Mouse (Mus musculus) C2C12 (cell line): Measurements from ENCODE around the gene Shank3. TPM values are rescaled to one million over a fixed set of nuclear protein-coding genes. Genes with fewer than 3 reads are reported as not detected.

Experiments
- H3K27me3 ChIP-seq: one replicate; pipeline ENCODE4 v1.6.1; 2011; ENCODE audit not compliant: control insufficient read depth, insufficient read depth, insufficient read length
- H3K36me3 ChIP-seq: one replicate; pipeline ENCODE4 v1.6.1; 2011; ENCODE audit not compliant: control insufficient read depth, insufficient read depth
- H3K4me3 ChIP-seq: one replicate; pipeline ENCODE4 v1.5.1; 2011; ENCODE audit warnings: mild to moderate bottlenecking, control low read depth; ENCODE audit not compliant: poor library complexity, insufficient read depth, severe bottlenecking
- H3K79me2 ChIP-seq: one replicate; pipeline ENCODE4 v1.6.1; 2011; ENCODE audit not compliant: control insufficient read depth, insufficient read depth
- H3K79me3 ChIP-seq: one replicate; pipeline ENCODE4 v1.6.1; 2011; ENCODE audit warnings: low read depth, control low read depth
- H3ac ChIP-seq: one replicate; pipeline ENCODE3; 2011; ENCODE audit warnings: low read depth; ENCODE audit not compliant: control insufficient read depth, insufficient read length
- CEBPB ChIP-seq: IDR thresholded peaks from one replicate; pipeline ENCODE4 v1.6.1; 2011; ENCODE audit warnings: low read depth, mild to moderate bottlenecking, control low read depth, moderate library complexity
- CTCF ChIP-seq: IDR thresholded peaks from one replicate; pipeline ENCODE4 v1.5.1; 2011; ENCODE audit not compliant: control insufficient read depth, insufficient read depth, insufficient read length
- FOSL1 ChIP-seq: IDR thresholded peaks from one replicate; pipeline ENCODE4 v1.8.0; 2011; ENCODE audit warnings: mild to moderate bottlenecking, low read length; ENCODE audit not compliant: poor library complexity, insufficient read depth, severe bottlenecking
- MAX ChIP-seq: IDR thresholded peaks from one replicate; pipeline ENCODE4 v1.6.1; 2011; ENCODE audit warnings: mild to moderate bottlenecking, control low read depth
- MYOD1 ChIP-seq: IDR thresholded peaks from one replicate; pipeline ENCODE4 v1.6.1; 2011; ENCODE audit warnings: low read depth; ENCODE audit not compliant: control insufficient read depth, insufficient read length
- MYOG ChIP-seq: IDR thresholded peaks from one replicate; pipeline ENCODE4 v1.6.1; 2011; ENCODE audit not compliant: control insufficient read depth, insufficient read length; ENCODE audit errors: extremely low read depth
- USF1 ChIP-seq: IDR thresholded peaks from one replicate; pipeline ENCODE4 v1.6.1; 2011; ENCODE audit warnings: low read depth, mild to moderate bottlenecking, control low read depth, moderate library complexity
- polyA plus RNA-seq: library from polyadenylated mRNA; unstranded; fragments of >200 nt; fragmentation: generic; extraction: Trizol; gene quantifications from one replicate; pipeline ENCODE4 v1.2.1, GENCODE M21; 2012; ENCODE audit warnings: missing spikeins

The Shank3 gene
- polyA plus RNA-seq, 1 experiment: 4.0 TPM

DNA sequence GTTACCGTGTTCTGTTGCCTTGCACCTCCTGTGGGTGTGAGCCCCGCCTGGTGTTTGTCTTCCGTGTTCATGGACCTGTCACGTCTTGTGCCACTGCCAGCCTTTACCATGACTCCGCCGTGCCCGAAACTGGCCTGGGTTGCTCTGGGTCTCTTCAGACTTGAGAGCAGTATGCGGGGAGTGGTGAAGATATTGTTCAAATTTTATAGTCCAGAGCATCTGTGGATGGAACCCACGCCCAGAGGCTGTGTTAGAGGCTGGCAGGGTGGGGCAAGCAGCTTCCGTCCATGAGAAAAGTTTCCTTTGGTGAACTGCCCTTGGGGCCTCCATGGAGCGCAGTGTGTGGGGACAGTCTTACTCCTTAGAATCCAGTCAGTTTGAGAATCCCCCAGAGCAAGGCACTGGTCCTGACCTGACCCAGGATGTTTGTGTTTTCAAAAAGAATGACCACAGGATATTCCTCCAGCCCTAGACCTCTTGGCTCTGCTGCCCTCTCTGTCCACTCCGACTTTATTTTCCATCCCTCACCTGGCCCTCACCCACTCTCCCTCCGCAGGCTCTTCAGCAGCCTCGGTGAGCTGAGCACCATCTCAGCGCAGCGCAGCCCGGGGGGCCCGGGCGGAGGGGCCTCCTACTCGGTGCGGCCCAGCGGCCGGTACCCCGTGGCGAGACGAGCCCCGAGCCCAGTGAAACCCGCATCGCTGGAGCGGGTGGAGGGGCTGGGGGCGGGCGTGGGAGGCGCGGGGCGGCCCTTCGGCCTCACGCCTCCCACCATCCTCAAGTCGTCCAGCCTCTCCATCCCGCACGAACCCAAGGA, 58.0 kb downstream of the Shank3 start:
- Histone ChIP-seq H3ac (no peak overlapping the region), H3K79me3 (no peaks in the 10 kb centered on the region), H3K36me3 (no peaks in the 10 kb centered on the region), H3K4me3 (no peak overlapping the region), H3K79me2 (no peaks in the 10 kb centered on the region), H3K27me3 (peaks cover 26% of the 10 kb centered on the region)
- TF ChIP-seq CEBPB (no peak), FOSL1 (no peak), MYOG (no peak), MAX (no peak), MYOD1 (no peak), CTCF (no peak), USF1 (no peak)

DNA sequence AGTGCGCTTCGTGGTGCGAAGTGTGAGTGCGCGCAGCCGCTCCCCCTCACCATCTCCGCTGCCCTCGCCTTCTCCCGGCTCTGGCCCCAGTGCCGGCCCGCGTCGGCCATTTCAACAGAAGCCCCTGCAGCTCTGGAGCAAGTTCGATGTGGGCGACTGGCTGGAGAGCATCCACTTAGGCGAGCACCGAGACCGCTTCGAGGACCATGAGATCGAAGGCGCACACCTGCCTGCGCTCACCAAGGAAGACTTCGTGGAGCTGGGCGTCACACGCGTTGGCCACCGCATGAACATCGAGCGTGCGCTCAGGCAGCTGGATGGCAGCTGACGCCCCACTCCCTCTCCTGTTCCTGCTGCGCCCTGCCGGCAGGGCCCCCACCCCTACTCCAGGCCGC, 58.6 kb downstream of the Shank3 start:
- Histone ChIP-seq H3K79me2 (no peaks in the 10 kb centered on the region), H3K4me3 (no peak overlapping the region), H3K27me3 (peaks cover 26% of the 10 kb centered on the region), H3K79me3 (no peaks in the 10 kb centered on the region), H3ac (no peak overlapping the region), H3K36me3 (no peaks in the 10 kb centered on the region)
- TF ChIP-seq MYOG (no peak), CEBPB (no peak), MYOD1 (no peak), USF1 (no peak), CTCF (no peak), FOSL1 (no peak), MAX (no peak)

DNA sequence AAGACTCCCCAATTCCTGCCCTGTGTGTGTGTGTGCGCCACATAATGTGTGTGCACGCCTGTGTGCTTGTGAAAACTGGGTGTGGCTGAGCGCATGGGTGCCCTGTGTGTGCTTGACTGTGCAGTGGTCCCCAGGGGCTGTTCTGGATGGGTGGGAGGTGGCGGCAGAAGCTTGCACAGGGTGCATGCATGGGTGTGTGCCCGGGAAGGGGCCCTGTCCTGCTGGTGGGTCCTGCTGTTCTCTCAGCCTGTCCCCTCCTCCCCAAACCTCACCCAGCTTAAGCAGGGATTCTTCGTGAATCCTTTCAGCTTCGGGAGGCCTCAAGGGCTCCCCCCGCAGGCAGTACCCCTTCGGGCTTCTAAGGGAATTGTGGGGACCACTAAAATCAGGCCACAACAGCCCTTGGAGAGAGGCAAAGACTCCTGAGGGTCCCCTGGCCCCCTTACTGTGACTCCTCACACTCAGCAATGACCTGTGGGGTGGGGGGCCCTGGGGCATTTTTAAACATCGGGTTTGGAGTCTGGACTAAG, 59.8 kb downstream of the Shank3 start:
- H3ac ChIP-seq: no peak overlapping the region
- no peak for TF ChIP-seq MYOG
- TF ChIP-seq MYOD1: no peak
- TF ChIP-seq FOSL1: no peak
- no peak for TF ChIP-seq USF1
- no peak for TF ChIP-seq MAX
- TF ChIP-seq CTCF: no peak
- no peak for TF ChIP-seq CEBPB
- no peak overlapping the region for H3K4me3 ChIP-seq
- no peaks in the 10 kb centered on the region for H3K79me3 ChIP-seq
- peaks cover 26% of the 10 kb centered on the region for H3K27me3 ChIP-seq
- H3K79me2 ChIP-seq: no peaks in the 10 kb centered on the region
- no peaks in the 10 kb centered on the region for H3K36me3 ChIP-seq

DNA sequence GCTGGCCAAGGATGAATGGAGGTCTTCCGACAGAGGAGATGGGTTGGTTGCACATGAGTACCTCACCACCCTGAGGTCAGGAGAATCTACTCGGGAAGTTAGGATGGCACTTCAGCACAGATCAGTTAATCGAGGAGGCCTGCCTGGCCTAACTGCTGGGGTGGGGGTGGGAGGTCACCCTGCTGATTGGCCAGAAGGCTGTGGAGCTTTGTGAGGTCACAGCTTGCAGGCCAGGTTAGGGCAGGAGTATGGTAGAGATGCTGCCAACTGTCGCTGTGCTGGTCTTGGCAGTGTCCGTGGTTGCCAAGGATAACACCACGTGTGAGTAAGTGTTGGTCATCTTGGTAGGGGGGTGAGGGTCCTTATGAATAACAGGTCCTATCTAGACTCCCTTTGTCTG, 68.7 kb downstream of the Shank3 start, which contains the start of gene Acr:
TSS of gene Acr (plus strand) at position 213 of the 400 bp plus-strand sequence.
- no peaks in the 10 kb centered on the region for H3K36me3 ChIP-seq
- no peaks in the 10 kb centered on the region for H3K79me2 ChIP-seq
- H3K27me3 ChIP-seq: peaks cover 42% of the 10 kb centered on the region
- H3K79me3 ChIP-seq: no peaks in the 10 kb centered on the region
- H3K4me3 ChIP-seq: no peak within 1 kb of the TSS
- TF ChIP-seq MYOG (no peak), FOSL1 (no peak), MAX (no peak), CTCF (no peak), USF1 (no peak), CEBPB (no peak), MYOD1 (no peak)
- H3ac ChIP-seq: no peak within 1 kb of the TSS

DNA sequence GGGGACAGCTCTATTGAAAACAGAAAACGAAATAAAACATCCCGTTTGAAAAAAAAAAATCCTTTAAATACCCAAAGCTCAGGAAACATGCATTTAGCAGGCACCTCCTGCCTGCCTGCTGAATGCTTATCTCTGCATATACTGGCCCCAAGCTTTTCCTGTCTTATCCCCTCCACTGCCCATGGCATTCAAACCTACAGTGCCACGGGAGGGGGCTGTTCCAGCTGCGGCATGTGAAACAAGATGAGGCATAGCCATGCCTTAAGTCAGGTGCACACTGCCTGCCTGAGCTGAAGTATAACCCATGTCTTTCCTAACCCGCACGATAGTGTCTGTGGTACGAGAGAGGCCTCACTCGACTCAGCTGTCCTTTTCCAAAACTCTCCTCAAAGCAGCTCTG, 72.7 kb downstream of the Shank3 start:
- Histone ChIP-seq H3K4me3 (no peak overlapping the region), H3K27me3 (peaks cover 52% of the 10 kb centered on the region), H3K79me3 (no peaks in the 10 kb centered on the region), H3K79me2 (no peaks in the 10 kb centered on the region), H3K36me3 (no peaks in the 10 kb centered on the region), H3ac (no peak overlapping the region)
- TF ChIP-seq MAX: no peak
- no peak for TF ChIP-seq MYOG
- TF ChIP-seq CTCF: no peak
- no peak for TF ChIP-seq FOSL1
- no peak for TF ChIP-seq USF1
- TF ChIP-seq MYOD1: no peak
- no peak for TF ChIP-seq CEBPB

DNA sequence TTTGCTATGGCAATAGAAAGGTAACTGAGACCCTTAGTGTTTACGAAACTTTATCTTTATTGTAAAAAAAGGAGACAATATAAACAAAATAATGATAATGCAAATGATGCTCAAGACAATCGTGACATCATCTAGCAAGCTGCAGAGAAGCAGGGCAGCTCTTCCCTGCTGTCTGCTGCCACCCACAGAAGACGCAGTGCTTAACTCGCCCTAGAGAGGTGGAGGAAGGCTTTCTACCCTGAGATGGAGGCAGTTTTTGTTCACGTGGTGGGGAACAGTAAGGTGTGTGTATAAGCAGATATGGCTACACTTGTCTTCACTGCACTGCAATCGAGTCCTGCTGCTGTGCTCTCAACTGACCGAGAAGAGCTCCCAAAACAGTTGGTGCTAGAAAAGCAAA, 83.1 kb downstream of the Shank3 start:
- Histone ChIP-seq H3K79me2 (no peaks in the 10 kb centered on the region), H3ac (no peak overlapping the region), H3K79me3 (no peaks in the 10 kb centered on the region), H3K36me3 (no peaks in the 10 kb centered on the region), H3K27me3 (no peaks in the 10 kb centered on the region), H3K4me3 (no peak overlapping the region)
- TF ChIP-seq MYOD1 (no peak), MAX (no peak), CTCF (no peak), CEBPB (no peak), USF1 (no peak), MYOG (no peak), FOSL1 (no peak)
